Mouse (Mus musculus) C2C12 (cell line): ENCODE data around the gene Krtap19-1.

Experiments used
- CEBPB ChIP-seq: IDR thresholded peaks from one replicate; pipeline ENCODE4 v1.6.1; 2011; ENCODE audit warnings: low read depth, mild to moderate bottlenecking, control low read depth, moderate library complexity
- CTCF ChIP-seq: IDR thresholded peaks from one replicate; pipeline ENCODE4 v1.5.1; 2011; ENCODE audit not compliant: control insufficient read depth, insufficient read depth, insufficient read length
- MAX ChIP-seq: IDR thresholded peaks from one replicate; pipeline ENCODE4 v1.6.1; 2011; ENCODE audit warnings: mild to moderate bottlenecking, control low read depth
- MYOG ChIP-seq: IDR thresholded peaks from one replicate; pipeline ENCODE4 v1.6.1; 2011; ENCODE audit not compliant: control insufficient read depth, insufficient read length; ENCODE audit errors: extremely low read depth
- USF1 ChIP-seq: IDR thresholded peaks from one replicate; pipeline ENCODE4 v1.6.1; 2011; ENCODE audit warnings: low read depth, mild to moderate bottlenecking, control low read depth, moderate library complexity

DNA sequence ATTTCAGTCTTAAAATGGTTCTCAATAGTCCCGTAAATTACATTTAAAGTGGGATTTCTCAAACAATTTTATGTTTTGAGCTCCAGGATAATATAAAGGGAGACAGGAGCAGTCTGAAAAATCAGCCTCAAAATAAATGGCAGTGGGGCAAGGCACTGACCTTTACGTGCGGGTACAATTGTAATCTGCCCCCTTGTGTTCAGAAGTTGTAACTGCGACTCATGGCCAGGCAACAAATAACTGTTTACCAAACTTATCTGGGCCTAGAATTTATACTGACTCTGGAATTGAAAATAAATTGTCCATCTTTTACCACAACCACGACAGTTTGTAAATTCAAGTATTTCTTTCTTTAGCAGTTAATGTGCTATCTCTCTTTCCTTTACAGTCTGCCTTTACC, 17.8 kb downstream of the Krtap19-1 start:
- no peak for TF ChIP-seq CTCF
- TF ChIP-seq USF1, result no peak
- TF ChIP-seq MAX, result no peak
- no peak for TF ChIP-seq MYOG
- no peak for TF ChIP-seq CEBPB
